Mouse (Mus musculus): ENCODE results near the gene Selenok. TPM values are rescaled to one million over a fixed set of nuclear protein-coding genes. Genes with fewer than 3 reads are reported as not detected.

Selenok gene
- polyA plus RNA-seq, 1 experiment from 2014 or later: 455 TPM

DNA sequence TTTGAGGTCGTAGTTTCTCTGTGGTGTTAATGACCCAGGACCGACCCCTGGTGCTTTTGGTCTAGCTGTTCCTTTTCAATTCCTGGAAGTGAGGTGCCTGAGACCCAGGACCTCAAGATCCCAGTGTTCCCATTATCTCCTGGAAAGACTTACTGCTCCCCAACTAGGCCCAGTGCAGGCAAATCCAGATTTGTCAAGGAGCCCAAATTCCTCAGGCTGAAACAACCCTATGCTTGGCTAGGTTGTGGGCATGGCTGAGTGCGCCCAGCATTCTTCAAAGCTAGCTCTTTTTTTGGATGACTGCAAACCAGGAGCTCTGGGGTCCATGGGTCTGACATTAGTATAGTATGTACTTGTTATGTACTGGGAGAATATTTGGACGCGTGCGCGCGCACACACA, 51.3 kb downstream of the Selenok start:
- ATAC-seq (ENCODE audit: low FRiP score): no peak
- no peak overlapping the region for H3K27ac ChIP-seq

GRCm38 (mm10) chr14:30019792-30020575, 51.9 kb downstream of the Selenok start:
- no peak overlapping the region for H3K27ac ChIP-seq
- no peaks in the 10 kb centered on the region for H3K27me3 ChIP-seq
- H3K4me1 ChIP-seq (replicated peaks): no peaks in the 10 kb centered on the region
- 57% methylated on average over 9 of the region's 9 CpGs for WGBS
- no peaks in the 10 kb centered on the region for H3K9me3 ChIP-seq
- no peak for ATAC-seq (ENCODE audit: low FRiP score)
- no peak overlapping the region for H3K4me2 ChIP-seq
- H3K36me3 ChIP-seq: no peaks in the 10 kb centered on the region
- no peak overlapping the region for H3K4me3 ChIP-seq
- H3K9ac ChIP-seq: no peak overlapping the region

More for the DNA sequence above, 51.3 kb downstream of the Selenok start:
- no peak overlapping the region for H3K4me3 ChIP-seq
- no peaks in the 10 kb centered on the region for H3K27me3 ChIP-seq
- no peak overlapping the region for H3K9ac ChIP-seq
- no peak overlapping the region for H3K4me2 ChIP-seq
- WGBS: 91% methylated on average over 8 of the region's 8 CpGs
- no peaks in the 10 kb centered on the region for H3K36me3 ChIP-seq
- H3K9me3 ChIP-seq: no peaks in the 10 kb centered on the region
- no peaks in the 10 kb centered on the region for H3K4me1 ChIP-seq (replicated peaks)

DNA sequence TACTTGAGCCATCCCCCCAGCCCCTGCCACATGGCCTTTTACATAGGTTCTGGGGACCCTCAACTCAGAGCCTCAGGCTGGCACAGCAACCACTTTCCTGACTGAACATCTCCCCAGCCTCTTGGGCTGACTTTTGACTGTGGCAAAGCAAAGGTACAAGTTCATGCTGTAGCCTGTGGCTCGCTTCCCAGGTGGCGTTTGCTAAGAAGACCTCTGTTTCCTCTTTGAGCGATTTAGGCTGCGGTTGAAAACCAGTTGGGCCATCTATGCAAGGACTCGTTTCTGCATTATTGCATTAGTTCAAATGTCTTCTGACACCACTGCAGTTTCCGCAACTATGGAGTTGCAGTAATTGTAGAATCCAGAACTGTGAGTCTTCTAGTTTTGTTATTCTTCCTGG, 54.4 kb downstream of the Selenok start:
- Histone ChIP-seq H3K4me2 (no peak overlapping the region), H3K27ac (no peak overlapping the region), H3K4me1 (replicated peaks) (no peaks in the 10 kb centered on the region), H3K36me3 (no peaks in the 10 kb centered on the region), H3K9me3 (no peaks in the 10 kb centered on the region), H3K9ac (no peak overlapping the region), H3K4me3 (no peak overlapping the region), H3K27me3 (no peaks in the 10 kb centered on the region)
- ATAC-seq (ENCODE audit: low FRiP score): no peak
- 94% methylated on average over 6 of the region's 6 CpGs for WGBS

DNA sequence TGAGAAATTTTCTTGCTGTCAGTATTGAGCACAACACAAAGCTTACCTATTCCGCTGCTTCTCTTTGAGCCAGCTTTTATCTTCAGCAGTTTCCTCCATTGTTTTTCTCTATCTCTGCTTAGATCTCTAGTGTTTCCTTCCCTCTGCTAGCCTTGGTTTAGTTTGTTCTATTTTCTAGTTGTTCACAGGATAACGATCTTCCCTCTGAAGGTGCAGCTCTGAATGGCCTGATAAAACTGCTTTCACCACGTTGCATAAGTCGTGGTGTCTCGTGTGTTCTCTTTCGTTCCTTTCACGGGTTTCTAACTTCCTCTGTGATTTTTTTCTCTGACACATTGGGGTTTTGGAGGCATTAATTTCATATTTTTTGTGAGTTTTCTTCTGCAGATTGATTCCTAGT, 56.3 kb downstream of the Selenok start:
- Histone ChIP-seq H3K27me3 (no peaks in the 10 kb centered on the region), H3K4me3 (no peak overlapping the region), H3K9me3 (no peaks in the 10 kb centered on the region), H3K36me3 (no peaks in the 10 kb centered on the region), H3K27ac (no peak overlapping the region), H3K4me1 (replicated peaks) (no peaks in the 10 kb centered on the region), H3K4me2 (no peak overlapping the region), H3K9ac (no peak overlapping the region)
- ATAC-seq (ENCODE audit: low FRiP score): no peak
- 74% methylated on average over 7 of the region's 7 CpGs for WGBS

Small RNAs within 50 kb of the gene (microRNA-seq; reads per million reads assigned to microRNA genes)
- gene Mir6947: not detected

Other genes starting within 250 kb of the Selenok start
- gene Cacna2d3, start 246.4 kb upstream of the Selenok start, polyA plus RNA-seq (2015; fragmentation: Nextera tagmentation; extraction: Ambion mirVana): 42.0 and 47.7 TPM in 2 replicates
- gene Actr8, start 10.0 kb downstream of the Selenok start, polyA plus RNA-seq (2015; fragmentation: Nextera tagmentation; extraction: Ambion mirVana): 83.9 and 86.6 TPM in 2 replicates
- gene Il17rb, start 40.6 kb downstream of the Selenok start, polyA plus RNA-seq (2015; fragmentation: Nextera tagmentation; extraction: Ambion mirVana): 0.93 and 1.4 TPM in 2 replicates
- 0.48 and 0.62 TPM in 2 replicates for gene Chdh, start 40.7 kb downstream of the Selenok start, polyA plus RNA-seq (2015; fragmentation: Nextera tagmentation; extraction: Ambion mirVana)

All from hindbrain, embryonic 13.5 days (tissue).